Mouse (Mus musculus) retina, postnatal 1 day (tissue): ENCODE measurements around the gene Git1.

Experiments
- DNase-seq: peaks from one replicate; pipeline ENCODE4 v3.0.0-alpha.2; 2012

The Git1 gene

DNA sequence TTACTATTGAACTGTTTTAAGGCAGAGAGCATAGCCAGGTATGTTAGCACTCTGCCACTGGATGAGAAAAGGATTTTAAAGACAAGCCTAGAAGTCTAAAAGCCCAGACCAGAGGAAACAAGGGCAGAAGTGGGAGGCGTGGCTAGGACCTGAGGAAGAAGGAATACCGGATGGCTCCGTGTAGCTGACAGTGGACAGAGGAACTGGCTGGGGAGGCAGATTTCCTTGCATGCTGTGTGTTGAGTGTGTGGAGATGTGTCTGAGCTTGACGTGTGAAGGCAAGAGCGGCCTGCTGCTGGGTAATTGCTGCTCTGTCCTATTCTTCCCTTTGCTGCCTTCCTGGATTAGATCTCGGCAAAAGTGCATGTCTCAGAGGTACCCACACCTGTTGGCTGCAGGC is 9.1 kb downstream of the Git1 start:
- no peak for DNase-seq

DNA sequence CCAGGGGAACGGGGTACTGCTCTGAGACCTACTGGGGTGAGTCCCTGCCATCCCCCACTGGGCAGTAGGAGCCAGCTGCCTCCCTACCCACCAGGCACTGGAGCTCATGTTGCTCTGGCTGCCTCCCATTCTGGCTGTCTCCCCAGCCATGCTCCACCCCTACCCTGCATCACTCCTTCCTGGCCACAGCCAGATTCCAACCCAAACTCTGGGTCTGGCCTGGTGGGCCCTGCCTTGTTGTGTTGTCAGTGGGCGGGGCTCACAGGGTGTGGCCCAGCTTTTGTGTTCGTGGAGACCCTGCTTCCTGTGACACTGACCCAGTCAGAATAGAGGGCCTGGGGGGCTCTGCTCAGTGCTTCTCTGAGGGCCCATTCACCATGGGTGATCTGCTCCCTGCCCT is 10.1 kb downstream of the Git1 start:
- DNase-seq, result no peak

DNA sequence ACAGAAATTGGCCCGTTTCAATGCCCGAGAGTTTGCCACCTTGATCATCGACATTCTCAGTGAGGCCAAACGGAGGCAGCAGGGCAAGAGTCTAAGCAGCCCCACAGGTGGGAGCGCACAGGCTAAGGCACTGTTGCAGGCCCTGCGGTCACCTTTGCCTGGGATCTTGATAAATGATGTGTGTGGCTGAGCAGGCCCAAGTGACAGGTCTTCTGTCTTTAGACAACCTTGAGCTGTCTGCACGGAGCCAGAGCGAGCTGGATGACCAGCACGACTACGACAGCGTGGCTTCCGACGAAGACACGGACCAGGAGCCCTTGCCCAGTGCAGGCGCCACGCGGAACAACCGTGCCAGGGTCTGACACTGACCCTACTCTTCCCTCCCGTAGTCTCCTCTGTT is 11.0 kb downstream of the Git1 start:
- no peak for DNase-seq

DNA sequence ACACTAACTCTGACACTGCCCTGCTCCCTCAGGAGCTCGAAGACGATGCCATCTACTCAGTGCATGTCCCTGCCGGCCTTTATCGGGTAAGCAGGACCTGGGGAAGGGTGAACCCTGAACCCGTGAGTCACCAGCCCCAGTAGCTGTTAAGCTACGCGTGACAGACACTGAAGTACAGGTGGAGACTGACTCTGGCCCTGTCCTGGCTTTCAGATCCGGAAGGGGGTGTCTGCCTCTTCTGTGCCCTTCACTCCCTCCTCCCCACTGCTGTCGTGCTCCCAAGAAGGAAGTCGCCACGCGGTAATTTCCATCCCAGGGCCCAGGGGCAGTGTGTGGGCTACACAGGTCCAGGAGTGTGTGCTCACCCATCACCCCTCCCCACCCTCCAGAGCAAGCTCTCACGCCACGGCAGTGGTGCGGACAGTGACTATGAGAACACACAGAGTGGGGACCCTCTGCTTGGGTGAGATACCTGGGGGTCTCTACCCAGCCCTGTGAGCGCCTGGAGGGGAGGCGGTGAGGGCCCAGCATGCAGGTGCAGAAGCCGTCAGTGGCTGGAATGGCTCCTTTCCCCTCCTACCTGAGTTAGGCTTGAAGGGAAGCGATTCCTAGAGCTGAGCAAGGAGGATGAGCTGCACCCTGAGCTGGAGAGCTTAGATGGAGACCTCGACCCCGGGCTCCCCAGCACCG is 12.1 kb downstream of the Git1 start:
- DNase-seq, result no peak

DNA sequence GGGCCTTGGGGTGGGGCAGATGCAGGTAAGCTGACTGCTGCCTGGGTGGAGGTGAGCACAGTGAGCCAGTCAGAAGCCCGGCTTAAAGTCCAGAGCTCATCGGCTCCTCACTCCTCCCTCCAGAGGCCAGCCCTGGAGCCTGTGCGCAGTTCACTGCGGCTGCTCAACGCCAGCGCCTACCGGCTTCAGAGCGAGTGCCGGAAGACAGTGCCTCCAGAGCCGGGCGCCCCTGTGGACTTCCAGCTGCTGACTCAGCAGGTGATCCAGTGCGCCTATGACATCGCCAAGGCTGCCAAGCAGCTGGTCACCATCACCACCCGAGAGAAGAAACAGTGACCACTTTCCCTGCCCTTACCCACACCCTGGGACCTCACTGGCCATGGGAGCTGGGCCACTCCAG is 12.9 kb downstream of the Git1 start:
- no peak for DNase-seq

DNA sequence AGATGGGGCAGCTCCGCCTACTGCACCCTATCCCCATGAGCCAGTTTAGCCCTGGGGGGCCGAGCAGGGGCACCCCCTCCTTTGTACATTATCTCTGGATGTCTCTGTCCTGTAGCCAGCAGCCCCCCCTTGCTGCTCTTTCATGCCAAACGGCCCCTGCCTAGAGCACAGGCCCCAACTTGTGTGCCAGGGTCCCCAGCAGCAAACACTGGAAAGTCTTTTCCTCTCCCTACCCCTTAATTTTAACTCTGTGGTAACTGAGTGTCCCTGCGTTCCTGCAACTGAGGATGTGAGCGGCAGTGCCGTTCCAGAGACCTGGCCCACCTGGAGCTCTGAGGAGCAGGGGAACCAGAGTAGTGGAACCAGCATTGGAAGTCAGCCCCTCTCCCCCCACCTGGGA is 13.6 kb downstream of the Git1 start:
- DNase-seq, result no peak

DNA sequence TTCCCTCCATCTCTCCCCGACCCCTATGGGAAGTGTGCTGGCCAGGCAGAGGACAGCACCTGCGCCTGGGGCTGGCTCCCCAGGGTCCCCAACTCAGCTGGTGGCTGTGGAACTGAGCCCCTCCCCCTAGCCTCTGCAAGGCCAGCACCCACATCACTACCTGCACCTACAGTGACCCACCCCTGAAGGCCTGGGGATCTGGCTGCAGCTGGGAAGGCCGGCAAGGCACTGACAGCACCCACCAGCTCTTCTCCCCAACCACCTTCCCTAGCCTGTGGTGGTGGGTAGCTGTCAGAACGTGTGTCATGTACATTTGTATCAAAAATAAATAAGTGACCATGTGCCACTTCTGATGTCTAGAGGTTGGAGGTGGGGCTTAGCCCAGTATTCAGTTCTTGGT is 14.1 kb downstream of the Git1 start:
- no peak for DNase-seq

DNA sequence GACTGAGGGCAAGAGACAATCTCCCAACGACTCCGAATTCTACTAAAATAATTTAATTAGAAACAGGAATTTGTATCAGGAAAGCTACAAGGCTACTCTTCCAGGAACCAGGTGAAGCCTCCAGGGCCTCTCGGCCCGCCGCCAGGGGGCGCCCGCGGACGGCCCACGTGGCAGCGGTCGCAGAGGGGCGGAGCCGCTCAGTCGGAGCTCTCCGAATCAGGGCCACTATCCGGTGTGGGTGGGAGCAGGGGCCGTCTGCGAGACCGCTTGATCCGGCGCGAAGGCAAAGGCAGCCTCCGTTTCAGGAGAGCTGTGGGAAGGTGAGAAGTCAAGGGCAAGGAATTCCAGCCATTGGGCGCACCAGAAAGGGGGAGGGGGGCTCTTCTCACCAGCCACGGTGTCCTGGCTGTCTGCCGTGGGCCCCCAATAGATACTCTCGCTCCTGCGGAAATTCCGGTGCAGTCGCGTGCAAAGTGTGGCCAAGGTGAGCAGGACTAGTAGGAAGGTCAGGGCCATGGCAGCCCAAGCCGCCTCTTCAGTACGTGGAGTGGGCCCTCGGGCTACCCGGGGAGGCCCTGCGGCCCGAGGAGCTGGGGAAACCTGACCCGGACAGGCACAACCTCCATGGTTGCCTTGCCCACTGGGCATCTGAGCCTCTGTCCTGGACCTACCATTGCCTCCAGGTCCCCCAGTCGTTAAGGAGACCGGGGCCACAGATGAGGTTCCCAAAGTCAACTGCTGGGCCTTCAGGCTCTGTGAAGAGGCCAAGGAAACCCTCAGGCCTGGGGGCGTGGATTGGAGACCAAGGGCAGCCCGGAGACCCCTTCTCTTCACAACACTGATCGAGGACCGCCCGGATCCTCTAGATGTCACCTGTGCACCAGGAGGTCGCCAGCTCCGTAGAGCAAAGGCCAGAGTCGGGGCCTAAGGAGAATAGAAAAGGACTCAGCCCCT is 15.0 kb downstream of the Git1 start:
- DNase-seq, result peak; percentile 89

DNA sequence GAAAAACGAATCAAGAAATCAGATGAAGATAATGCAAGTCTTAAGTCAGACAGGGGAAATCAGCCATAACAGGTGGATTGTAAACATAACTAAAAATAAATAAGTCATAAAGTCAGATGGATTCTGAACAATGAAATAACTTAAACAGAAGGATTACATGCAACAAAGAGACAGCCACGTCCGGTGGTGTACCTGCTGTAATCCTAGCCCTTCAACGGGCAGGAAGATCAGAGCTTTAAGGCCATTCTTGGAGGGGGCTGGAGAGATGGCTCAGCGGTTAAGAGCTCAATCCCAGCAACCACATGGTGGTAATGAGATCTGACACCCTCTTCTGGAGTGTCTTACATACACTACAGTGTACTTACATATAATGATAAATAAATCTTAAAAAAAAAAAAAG is 18.0 kb downstream of the Git1 start:
- DNase-seq, result no peak

DNA sequence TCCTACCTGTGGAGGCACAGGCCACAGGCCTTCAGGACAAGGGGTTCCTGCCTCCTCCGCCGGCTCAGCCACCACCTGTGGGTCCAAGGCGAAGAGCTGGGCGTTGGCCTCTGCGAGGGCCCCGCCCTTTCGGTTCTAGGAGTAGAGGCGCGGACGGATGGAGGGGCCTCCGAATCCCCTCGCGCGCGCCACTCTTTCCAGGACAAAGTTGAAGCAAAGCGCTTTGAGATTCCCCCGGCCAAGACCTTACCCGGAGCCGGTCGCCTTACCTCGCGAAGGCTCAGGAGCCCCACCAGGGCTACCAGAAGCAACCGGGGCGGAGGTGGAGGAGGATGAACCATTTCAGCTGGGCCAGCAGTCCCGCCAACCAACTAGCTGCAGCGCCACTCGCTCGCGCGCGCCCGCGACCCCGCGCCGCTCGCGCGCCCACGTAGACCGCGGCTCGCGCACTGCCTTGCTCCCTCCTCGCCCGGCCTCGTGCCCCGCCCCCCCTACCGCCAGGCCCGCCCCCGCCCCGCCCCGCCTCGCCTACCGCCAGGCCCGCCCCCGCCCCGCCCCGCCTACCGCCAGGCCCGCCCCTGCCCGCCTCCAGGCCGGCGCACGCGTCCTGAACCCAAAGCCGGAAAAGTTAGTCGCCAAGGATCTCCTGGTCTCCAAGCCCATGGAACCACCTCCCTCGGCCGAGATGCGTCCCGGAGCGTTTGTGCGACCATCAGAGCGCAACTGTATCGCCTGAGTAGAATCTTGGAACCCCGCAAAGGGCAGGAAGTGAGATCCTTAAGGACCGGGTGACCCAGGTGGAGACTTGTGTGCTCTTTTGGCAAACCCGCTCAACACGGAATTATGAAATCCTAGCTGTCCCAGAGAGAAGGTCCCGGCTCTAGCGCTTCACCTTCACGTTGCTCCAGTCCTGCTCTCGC is 19.8 kb downstream of the Git1 start:
- peak; percentile 92 for DNase-seq

DNA sequence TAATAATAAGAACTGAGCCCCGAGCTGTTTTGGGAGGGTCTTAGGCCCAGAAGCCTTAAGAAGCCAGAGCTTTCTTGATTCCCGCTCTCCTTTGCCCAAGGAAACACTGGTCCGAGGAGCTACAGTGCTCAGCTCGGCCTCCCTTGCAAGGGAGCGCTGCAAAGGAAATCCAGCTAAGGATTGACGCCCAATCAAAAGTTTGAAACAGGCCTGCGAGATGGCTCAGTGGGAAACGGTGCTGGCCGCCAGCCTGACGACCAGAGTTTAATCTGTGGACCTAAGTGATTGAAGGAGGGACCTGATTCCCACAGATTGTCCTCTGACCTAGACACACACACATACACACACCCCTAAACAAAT is 20.4 kb downstream of the Git1 start:
- peak; percentile 28 for DNase-seq

DNA sequence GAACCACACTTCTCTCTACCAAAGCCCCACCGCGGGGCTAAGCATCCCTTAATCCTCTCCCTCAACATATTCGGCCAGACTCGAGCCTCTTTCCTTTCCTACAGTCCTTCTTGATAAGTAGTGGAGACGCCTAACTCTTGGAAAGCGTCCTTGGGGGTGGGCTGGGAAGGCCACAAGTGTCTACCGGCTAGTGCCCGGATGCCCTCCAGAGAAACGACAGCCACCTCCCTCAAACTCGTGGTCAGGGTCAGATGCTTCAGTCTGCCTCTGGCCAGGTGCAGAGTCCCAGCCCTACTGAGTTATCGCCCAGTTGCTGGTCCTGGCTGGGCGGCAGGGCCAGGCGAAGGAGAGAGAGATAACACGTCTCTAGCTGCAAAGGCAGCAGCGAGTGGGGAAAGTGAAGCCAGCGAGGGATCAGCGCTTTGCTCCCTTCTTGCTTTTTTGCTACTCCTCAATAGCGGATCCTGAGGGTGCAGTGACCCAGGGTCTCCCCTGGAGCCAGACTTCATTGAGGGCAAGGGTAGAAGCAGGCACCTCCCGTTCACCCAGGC is 21.0 kb downstream of the Git1 start:
- peak; percentile 34 for DNase-seq

DNA sequence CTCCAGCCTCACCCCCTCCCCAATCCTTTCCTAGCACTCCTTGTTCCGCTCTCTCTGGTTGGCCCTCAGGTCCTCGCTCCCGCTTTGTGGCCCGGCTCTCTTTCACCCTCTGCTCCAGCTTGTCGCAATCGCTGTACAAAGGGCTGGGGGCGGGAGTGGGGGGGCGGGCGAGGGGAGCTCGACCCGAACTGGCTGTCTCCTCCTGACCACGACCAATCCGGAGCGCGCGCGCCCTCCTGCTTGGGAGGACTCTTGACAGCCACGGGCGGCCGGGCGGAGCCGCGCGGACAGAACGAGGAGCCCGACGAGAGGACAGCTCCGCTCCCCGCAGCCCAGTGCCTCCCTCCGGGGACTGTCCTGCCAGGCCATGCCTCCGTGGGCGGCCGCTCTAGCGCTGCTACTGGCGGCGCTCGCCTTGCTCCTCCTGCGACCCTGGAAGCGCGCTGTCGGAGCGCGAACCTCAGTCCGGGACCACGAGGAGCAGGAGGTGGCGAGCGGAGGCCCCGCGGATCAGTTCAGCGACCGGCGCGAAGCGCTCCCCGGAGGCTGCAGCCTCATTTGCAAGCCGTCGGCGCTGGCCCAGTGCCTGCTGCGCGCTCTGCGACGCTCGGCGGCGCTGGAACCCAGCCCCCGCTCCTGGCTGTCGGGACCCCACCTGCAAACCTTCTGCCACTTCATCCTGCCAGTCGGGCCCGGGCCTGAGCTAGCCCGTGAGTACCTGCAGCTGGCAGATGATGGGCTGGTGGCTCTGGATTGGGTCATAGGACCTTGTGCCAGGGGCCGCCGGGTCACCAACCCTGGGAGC is 21.7 kb downstream of the Git1 start, which contains the start of gene Abhd15:
Gene Abhd15, plus strand, starts transcription at position 290 of the 805 bp plus-strand sequence.
- DNase-seq, result peak; percentile 92

DNA sequence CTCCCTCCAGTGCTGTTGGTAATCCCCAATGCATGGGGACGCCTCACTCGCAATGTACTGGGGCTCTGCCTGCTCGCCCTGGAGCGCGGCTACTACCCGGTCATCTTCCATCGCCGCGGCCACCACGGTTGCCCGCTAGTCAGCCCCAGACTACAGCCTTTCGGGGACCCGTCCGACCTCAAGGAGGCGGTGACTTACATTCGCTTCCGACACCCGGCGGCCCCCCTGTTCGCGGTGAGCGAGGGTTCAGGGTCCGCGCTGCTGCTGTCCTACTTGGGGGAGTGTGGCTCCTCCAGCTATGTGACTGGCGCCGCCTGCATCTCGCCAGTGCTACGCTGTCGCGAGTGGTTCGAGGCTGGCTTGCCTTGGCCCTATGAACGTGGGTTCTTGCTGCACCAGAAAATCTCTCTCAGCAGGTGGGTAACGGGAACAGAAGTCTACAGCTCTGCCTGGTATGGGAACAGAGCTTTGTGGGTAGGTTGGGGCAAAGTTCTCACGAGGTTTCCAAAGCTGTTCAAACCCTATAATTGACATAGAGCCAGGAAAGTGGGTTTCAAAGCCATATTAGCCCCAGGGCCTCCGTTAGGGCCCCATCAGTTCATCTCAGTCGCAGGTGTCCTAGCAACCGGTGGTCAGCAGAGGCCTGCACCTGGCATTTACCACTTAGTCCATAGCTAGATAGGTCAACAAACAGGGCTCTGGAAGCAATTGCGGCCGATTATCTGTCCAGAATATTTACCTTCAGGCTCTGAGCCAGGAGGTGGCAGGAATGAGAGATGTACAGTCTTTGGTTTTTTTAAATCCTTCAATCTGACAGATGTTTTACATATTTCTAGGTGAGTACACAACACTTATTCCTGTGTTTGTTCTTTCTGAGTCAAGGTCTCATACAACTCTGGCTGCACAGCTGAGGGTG is 22.5 kb downstream of the Git1 start, which contains the start of gene Trp53i13:
Gene Trp53i13, minus strand, starts transcription at position 344 of the 916 bp plus-strand sequence.
- DNase-seq, result no peak

DNA sequence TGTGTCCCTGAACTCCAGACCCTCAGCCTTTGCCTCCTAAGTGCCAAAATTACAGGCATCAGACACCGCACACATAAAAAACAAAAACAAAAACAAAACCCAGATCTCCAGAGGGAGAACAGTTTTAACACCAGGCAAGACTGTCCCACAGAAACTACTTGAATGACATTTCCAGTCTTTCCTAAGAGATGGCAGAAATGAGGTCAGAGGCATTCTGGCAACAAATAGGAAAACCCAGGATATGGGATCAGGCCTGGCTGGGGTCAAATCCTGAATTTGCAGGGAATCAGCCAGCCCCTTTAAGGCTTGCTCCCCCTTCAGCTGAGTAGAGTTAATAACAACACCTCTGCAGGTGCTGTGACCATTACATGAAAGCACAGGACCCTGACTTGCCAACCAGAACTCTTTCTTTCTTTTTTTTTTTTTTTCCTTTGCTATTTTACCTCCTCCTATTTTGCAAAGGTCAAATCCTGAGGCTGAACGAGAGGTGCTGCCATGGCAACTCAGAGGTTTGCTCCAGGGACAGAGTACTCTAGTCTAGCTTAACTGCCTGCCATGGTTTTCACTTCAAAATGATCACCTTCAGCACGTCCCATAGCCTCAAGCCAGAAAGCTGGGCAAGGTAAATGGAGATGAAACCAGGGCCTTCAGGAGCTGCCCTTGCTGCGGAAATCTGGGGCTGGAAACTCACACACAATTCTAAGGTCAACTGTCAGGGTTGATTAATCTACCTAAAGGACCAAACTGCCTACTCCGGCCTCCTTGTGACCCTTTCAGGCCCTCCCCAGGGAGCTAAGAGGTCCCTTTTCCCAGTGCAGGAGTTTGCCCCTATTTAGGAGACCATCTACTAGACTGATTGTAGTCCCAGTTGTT is 23.4 kb downstream of the Git1 start:
- no peak for DNase-seq

DNA sequence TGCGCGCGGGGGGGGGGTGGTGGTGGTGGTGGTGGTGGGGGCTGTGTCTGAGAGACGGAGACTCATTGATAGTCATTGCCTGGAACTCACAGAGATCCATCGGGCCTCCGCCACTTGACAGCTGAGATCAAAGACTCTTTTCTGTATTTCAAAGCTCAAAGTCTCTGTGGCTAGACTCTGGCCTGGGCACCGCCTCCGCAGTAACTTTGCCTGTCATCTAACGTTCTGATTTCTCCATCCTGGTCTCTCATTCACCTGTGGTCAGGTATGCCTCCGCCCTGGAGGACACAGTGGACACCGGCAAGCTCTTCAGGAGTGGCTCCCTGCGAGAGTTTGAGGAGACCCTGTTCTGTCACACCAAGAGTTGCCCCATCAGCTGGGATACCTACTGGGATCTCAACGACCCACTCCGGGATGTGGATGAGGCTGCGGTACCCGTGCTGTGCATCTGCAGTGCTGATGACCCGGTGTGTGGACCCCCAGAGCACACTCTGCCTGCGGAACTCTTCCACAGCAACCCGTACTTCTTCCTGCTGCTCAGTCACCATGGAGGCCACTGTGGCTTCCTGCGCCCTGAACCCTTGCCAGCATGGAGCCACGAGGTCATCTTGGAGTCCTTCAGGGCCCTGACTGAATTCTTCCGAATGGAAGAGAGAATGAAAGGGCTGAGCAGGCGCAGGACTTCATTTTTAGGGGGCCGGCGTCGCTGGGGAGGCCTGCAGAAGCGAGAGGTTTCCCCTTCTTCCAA is 24.9 kb downstream of the Git1 start:
- DNase-seq, result no peak

DNA sequence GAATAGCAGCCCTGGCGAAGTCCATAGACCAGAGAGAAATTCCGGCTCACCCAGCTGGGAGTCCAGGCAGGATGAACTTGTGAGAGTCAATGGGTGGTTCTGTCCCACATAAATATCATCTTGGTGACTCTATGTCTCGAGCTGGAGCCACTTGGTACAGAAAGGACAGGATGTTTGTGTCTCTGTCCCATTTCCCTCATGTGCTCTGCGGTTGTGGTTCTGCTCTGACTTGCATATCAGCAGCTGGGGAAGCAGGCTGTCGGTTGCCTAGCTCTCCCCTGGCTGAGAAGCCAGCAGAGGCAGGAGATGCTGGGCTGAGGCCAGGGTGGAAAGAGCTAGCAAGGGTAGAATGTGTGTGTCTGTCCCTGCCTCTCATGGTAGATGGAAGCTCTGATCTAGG is 25.7 kb downstream of the Git1 start, which contains the start of gene Gm10392:
Gene Gm10392, minus strand, starts transcription at position 156 of the 400 bp plus-strand sequence.
- no peak for DNase-seq

DNA sequence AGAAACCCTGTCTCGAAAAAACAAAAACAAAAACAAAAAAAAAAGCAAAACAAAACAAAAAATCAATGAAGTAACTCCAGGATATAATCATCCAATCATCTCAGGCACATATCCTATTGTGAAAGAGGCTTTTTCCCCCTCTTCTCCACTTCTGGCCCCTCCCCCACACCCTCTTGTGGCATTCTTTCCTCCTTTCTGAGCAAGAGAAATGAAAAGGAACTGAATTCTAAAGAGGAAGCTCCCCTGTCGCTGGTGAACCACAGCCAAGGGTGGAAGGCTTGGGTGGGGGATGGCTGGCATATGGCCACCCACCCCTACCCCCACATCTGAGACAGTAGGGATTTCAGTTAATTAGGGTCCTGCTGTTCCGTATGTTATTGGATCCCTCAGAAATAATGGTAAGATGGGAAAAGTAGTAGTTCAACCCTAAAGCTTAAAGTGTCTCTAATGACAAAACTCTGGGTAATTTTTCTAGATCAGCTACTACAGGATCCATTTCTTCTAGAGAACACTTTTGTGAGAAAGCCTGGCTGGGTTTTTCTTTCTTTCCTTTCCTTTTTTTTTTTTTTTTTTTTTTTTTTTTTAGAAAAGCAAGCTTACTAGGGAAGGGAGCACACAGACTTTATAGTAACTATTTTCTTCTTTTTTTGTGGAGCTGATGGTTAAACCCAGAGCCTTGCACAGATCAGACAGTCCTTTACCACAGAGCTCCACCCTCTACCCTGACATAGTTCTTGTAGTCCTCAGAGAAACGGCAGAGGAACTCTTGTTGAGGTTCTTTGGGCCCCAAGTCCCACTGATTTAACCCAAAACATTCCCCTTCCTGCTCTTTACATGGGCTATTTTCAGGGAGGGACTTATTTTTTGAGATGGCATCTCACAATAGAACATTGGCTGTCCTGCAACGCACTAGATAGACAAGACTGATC is 27.5 kb downstream of the Git1 start:
- DNase-seq, result no peak
